Mouse (Mus musculus) gastrocnemius, postnatal 10 days (tissue): ENCODE results near the gene Otub1. TPM values are rescaled to one million over a fixed set of nuclear protein-coding genes. Genes with fewer than 3 reads are reported as not detected.

Source experiments
- DNase-seq: peaks from one replicate; pipeline ENCODE4 v3.0.0; 2021; ENCODE audit warnings: mixed read lengths
- total RNA-seq, 2 experiments: library from RNA; stranded (reverse); gene quantifications; 2 replicates each; pipeline ENCODE4 v1.2.3; 2021

The Otub1 gene
- total RNA-seq, 2 experiments from 2014 or later = 63.2 to 67.3 TPM

DNA sequence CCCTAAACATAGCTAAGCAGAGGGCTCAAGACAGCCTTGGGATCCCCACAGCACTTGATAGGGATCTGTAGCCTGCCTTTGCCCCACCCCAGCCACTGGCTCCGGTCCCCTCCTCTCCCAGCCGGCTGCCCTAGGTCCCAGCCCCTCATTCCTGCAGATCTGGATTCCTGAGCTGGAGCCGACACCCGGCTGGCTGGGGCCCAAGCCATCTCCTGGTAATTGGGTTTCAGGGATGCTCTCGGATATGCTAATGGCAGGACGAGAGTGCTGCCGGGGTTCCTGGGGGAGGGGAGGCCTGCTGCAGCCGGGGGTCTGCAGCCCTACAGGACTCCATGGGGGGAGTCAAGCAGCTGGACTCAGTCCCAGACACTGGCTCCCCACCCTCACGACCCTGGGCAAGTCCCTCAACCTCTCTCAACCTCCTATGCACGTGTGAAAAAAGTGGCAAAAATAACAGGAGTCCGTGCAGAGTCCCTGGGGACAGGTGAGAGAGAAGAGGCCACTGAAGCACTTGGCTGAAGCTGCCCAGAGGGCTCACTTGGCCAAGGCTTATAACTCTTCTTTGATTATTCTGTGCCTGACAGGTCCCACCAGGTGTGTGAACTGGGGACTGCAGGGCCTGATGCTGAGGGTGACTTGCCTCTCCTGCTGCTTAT lies 29.9 kb downstream of the Otub1 start:
- no peak for DNase-seq

DNA sequence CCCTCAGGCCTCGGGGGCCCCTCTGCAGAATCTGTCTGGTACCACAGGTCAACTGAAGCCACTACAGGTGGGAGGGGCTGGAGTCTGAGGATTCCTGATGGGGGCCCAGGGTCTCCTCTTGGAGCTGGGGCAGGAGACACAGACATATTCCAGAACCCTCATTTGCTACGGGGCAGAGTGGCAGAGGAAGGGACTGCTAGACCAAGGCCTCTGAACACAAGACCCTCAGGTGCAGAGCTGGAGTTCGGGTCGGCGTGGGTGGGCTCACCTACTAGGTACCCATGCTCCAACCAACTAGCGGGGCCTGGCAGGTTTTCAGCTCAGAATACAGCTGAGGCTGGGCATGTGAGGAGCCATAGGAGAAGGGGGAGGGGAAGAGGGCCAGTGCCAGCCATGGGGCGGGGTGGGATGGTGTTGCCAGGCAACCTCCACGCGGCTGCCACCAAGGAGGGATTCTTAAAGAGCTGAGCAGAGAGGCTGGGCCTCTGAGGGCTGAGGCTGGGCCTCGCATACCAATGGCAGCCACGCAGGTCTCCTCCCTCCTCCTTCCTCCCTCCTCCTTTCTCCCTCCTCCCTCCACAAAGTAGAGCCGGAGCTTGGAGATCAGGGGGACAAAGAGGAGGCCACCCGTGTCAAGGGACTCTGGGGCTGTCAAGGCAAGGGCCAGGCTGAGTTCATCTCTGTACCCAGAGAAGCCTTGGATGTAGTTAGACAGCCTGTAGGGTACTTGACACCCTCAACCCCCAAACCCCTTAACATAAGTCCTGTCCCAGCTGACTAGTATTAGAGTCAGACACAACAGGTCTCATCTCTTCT lies 33.9 kb downstream of the Otub1 start:
- DNase-seq = no peak

DNA sequence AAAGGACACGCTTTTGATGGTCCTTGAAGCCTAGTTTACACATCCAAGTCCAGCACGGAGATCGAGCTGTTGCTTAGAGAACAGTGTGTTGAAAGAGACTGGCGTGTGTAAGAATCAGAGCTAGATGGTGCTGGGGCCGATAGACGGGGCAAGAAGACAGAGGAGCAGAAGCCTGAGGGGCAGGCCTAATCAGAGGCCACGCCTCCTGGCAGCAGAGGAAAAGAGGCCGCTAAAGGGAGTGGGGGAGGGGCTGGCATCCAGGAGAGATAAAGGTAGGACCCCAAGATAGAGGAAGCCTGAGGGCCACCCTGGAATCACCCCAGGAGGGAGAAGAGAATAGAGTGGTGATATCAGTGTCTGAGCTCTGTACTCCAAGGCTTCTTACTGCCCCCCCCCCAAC lies 34.7 kb downstream of the Otub1 start:
- DNase-seq = no peak

DNA sequence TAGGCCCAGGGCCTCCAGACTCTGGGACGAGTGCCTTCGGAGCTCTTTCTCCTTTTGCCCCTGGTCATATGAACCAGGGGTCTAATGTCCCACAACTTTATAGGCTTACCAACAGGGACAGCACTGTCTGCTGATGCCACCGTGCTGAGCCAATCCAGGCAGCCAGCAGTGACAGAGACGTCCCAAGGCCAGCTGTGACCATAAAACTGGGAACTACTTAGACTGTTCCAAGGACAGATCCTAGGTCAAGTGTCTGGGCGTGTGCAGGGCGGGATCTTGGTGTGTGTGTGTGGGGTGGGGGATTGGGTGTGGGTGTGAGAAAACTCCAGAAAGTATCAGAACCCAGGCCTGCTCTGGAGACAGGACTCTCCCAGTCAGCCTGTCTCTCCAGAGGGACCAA lies 35.2 kb downstream of the Otub1 start:
- no peak for DNase-seq

DNA sequence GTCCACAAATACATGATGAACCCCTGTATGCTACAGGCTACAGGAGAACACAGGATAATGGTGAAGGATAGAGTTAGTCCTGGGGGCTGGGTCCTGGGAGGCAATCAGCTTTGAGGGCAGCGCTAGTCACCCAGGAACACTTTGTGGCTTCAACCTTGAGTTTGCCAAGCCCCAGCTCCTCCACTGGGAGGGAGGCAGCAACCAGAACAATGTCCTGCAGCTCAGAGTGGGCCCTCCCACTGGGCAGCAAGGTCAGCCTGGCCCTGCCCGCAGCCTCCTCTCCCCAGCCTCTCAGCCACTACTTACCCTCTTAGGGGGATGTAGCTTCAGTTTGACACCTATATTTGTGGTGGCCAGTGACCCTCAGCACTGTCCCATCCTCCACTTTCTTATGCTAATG lies 37.7 kb downstream of the Otub1 start:
- no peak for DNase-seq

DNA sequence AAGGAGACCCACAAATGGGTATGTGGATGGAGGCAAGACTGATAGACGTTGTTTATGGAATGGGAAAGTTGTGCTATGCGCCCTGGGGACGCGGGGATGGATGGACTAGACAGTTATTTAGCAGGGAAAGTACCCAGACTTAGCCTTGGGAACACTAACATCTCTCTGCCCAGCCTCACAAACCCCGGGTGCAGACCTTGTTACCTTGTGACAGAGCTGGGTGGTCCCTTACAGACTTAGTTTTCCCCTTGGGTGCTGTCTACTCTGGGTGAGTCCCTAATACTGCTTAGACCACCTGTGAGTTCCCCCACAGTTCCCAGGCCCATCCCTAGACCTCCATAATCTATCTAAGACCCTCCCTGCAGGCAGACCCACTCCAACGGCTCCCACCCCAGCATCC lies 39.3 kb downstream of the Otub1 start:
- no peak for DNase-seq

DNA sequence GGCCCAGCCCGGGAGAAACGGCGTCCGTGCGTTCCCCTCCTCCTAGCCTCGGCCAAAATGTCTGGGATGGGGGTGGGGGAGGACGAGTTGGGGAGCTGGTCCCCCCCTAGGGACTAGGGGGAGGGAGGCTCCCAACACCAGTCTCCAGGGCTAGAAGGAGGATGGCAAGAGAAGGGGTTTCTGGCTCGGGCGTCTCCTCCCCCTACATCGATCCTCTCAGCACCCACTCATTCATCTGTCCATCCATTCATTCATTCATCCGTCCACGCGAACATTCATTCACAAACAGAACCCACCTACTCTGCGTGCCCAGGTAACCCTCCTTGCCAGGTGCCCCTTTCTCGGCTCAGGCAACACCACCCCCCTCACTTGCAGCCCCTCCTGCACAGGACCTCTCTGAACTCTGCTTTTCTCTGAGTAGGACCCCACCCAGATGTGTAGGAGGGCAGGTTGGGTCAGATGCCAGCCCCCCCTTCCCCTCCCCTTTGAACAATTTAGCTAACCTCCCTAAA lies 39.9 kb downstream of the Otub1 start:
- no peak for DNase-seq

DNA sequence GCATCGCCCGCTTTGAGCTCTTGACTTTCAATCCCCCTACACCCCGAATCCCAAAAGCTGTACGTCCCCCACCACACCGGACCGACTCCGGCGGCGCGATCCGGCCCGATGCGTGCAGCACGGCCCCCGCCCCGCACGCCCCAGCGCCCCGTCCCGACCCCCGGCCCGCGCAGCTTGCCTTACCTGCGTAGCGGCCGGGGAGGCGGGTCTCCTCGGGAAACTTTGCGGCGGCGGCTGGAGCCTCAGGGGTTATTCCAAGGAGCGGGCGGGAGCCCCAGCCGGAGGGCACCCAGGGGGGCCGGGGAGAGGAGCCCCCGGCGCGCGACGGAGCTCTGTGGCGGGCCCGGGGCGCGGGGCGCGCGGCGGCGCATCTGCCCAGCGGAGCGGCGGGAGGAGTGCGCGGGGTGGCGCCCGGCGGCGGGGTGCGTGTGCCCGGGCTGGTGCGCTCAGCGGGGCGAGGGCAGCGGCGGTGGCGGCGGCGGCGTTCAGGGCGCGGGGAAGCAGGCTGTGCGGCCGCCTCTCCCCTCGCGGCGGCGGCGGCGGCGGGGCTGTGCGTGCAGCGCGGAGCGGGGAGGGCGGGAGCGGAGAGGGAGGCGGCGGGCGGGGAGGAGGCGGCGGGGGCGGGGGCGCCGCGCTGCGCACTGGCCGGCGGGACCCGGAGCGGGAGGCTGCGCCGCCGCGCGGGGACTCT lies 40.5 kb downstream of the Otub1 start:
- DNase-seq = peak; percentile 45

DNA sequence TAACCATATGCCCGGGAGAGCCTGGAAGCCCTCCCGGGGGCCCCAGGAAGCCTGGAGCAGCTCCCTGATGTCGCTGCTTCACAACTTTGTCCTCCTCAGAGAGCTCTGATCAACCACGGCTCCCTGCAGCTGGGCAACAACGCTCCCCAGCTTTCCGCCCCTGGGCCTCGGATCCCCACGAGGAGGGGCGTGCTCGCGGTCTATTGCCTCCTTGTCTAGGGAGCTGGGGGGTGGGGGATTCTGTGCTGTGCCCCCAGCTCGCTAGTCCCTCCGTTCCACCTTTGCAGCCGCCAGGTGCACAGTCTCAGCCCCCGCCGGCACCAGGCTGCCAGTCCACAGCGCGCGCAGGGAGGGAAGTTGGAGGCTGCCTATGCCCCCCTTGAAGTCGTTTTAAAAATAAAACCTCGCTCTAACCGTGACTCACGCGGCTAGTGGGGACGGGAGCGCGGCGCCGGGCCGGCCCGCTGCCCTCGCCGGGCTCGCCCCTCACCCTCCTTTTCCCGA lies 41.2 kb downstream of the Otub1 start:
- DNase-seq = no peak

DNA sequence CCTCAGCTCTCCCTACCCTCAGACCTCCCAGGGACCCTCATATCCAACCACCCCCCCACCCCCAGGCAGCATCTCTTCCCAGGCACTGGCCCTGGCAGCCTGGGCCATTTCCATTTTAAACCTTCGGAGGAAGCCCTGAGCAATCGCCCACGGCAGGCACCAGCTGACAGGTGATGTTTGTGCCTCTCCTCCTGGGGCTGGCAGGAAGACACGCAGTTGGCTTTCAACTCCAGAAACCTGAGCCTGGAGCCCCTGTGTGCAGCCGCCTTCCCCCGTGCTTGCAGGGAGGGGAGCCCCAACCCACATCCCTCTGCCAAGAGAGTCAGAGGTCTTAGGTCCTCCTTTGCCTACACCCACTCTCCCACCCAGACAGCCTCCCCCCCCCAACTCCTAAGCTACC lies 41.9 kb downstream of the Otub1 start:
- no peak for DNase-seq

DNA sequence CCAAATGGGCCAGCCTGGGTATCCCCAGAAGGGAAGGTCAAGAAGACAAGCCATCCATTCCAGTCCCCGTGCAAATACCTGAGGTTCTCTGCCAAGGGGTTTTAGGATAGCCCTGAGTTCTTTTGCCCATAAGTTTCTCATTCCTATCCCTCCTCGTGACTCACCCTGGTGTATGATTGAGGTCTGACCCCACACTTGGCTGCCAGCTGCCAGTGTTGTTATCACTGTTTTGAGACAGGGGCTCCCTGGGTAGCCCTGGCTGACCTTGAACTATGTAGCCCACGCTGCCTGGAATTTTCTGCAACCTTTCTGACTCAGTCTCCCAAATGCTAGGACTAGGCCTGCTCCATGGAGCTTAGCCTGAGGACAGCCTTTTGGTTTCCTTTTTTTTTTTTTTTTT lies 45.1 kb downstream of the Otub1 start:
- DNase-seq = no peak

DNA sequence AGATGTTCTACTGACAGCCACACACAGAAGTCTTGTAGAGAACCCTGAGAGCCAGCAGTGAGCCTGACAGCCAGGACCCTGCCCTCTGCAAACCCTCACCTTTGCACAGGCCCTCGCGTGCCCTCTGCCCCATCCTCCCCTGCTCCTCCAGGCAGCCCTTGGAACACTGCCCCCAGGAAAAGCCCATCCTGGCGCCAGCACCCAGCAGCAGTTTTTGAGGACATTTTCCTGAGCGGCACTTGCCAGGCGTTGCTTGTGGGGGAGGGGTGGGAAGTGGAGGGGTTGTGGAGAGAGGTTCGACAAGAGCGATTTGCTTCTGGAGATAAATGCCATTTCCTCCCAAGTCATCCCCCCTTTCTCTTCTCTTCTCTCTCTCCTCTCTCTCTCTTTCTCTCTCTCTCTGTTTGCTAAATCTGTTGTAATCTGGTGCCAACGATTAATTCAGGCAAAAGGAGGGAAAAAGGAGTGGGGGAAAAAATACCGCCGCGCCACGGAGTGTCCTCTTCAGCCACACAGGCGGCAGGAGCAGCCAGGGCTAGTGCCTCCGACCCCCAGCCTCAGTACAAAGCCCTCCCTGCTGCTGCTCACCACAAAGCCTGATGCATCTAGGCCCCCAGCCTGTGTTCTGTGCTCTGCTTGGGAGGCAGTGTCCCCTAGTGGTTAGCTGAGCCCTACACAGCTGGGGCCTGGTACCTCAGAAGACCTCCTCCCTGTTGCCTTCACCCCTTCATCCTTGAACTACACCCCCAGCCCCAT lies 45.8 kb downstream of the Otub1 start:
- DNase-seq = peak; percentile 41

DNA sequence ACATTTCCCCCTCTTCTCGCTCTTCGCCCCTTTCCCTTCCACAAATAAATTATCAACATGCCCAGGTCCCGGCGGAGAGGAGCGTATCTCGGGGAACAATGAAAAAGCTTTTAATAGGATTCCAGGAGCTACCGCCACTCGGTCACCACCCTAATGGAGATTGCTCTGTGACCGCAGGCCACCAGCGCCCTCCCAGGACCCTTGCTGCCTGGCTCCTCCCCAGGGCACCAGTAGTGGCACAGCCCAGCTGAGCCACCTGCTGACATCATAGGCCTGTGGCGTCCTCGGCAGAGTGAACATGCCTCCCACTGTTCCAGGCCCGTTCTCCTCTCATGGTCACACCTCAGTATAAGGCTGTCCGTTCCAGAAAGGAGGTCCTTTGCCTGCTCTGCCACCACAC lies 48.4 kb downstream of the Otub1 start:
- DNase-seq = no peak

DNA sequence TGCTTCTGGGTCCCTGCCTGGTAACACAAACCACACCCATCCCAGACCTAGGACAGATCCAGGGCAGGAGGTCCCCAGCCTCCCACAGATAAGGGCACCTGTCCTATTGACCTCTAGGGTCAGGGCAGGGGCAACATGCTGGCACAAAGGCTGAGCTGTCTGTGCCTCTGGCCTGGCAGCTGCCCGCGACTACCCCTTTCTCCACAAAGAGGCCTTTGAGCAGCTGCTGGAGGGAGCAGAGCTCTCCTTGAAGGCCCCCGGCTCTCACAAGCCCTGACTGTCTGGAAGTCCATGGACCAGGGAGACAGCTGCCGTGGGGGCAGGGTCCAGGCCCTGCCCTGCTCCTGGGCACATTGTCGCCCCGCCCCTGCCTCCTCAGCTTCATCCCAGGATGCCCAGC lies 50.9 kb downstream of the Otub1 start:
- DNase-seq = peak; percentile 42

DNA sequence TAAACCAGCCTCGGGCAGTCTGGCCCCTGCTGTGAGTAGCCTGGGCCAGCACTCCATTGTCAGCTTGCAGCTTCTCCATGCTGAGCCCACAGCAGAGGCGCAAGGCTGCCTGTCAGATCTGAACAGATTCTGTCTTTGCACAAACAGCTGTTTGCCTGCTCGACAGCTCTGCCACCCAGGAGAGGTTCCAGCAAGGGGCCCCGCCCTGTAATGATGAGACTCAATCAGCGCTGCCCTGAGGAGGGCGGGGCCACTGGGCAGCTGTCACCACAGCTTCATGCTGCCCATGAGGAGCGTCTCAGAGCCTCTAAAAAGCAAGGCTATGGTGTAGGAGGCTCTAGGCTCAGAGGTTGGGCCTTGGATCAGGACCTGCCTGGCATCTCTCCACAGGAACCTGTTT lies 52.9 kb downstream of the Otub1 start:
- peak; percentile 68 for DNase-seq

DNA sequence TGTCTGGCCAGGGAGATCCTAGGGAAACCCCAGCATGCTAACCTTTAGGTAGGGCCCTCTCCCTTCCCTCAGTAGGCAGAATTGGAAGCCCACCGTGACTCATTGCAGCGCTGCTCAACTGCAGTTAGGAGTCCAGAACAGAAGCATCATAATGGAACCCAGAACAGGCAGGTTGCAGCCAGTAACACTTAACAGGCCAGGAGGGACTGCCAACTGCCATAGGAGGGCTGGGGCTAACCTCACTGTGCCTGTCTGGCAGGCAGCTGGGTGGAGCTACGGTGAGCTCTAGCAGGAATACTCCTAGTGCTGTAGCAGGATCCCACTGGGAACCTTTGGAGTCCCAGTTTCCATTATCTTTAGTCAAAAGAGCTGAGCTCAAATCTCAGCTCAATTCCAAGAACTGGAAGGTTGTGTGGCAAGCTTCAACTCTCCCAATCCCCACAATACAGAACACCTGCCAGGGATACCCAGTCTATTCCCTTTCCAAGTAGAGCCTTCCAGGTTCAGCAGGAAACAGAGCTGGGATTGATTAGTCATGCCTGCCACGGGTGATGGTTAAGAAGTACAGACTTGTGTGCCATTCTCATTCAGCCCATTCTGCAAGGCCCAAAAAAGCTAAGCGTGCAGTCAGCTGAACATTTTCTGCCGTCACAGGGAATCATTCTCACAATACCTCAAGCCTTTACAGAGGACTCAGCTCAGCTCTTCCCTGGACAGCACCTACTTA lies 54.0 kb downstream of the Otub1 start:
- no peak for DNase-seq

DNA sequence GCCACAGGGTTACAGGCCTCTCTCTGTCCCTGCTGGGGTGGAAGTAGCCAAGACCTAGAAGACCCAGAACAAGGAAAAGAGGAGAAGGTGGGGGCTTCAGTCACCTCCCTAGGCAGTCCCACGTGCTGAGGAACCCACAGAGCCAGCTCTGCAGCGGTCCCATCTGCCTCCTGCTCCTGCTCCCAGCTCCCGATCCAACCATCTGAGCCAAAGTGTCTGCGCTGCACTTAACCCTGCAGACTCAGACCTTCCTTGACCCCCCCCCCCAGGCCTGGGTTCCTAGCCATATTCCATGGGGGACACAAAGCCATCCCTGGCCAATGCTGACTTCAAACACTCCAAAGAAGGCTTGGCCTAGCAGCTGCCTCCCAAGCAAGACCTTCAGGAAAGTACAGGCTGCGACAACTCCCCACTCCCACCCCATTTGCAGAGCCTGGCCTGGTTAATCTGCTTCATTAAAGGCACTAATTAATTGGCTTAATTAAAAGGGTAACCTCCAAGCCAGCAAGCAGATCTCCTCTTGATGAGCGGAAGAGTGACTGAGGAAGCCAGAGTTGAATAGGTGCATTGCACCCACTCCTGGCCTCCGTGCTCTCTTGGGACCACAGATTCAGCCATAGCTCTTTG lies 54.7 kb downstream of the Otub1 start:
- no peak for DNase-seq

DNA sequence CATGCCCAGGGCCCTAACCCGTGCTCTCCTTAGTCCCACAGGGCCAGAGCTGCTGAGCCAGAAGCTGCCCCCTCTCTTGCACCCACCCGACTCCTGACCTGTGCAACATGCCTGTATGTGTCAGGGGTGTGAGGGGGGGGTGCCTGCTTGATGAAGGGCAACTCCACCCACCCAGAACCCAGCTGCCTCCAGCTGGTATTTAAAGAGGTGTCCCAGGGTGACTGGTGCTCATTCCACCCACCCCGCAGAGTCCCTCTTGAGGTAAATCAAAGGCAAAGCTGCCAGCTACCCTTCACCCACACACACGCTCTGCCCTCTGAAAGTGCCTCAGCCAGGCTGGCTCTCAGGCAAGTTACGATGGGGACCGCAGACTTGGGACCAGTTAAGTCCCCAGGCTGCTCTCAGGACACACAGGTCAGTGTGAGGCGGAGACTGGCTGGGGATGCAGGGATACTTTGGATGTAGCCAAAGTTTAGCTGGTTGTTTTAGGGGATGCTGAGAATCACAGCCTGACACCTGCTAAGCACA lies 56.9 kb downstream of the Otub1 start:
- DNase-seq = no peak

DNA sequence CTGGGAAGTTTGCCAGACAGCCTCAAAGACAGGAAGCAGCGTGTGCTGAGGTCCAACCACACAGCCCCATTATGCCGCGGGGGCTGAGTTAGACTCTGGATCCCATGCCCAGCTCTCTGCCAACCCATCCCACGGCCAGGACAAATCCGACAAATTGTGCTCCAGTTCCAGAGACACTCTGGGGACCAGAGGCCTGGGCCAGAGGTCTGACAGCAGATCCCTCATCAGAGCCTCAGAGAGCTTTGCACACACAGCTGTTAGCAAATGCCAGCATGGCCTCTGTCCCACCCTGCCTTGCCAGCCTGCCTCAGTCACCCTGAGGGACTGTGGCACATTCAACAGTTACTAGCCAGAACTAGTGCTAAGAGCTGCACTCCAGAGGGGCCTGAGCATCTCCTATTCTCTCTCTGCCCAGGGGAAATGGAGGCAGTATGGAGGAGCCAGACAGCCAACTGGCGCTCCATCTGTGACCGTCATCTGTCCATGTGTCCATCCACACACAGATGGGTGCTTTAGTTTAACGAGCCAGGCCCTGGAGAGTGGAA lies 57.5 kb downstream of the Otub1 start:
- DNase-seq = no peak
